Mouse (Mus musculus) T-cell, adult 66 days (primary cell): ENCODE measurements around the gene Ccdc74a. TPM values are rescaled to one million over a fixed set of nuclear protein-coding genes. Genes with fewer than 3 reads are reported as not detected.

ENCODE experiments used
- total RNA-seq, 2 experiments: library from RNA; stranded (reverse); gene quantifications; 3 replicates in 1 of 2; 4 replicates in 1 of 2; pipeline ENCODE4 v1.2.4; 2023

Gene Ccdc74a
- total RNA-seq = 1 to 10 TPM in 1 of 2 experiments, not detected in 1; 1.3 TPM

GRCm38 (mm10) chr16:17646310-17647114 lies at the start of gene Ccdc74a:
Gene Ccdc74a, plus strand, starts transcription at chr16:17646470.

DNA sequence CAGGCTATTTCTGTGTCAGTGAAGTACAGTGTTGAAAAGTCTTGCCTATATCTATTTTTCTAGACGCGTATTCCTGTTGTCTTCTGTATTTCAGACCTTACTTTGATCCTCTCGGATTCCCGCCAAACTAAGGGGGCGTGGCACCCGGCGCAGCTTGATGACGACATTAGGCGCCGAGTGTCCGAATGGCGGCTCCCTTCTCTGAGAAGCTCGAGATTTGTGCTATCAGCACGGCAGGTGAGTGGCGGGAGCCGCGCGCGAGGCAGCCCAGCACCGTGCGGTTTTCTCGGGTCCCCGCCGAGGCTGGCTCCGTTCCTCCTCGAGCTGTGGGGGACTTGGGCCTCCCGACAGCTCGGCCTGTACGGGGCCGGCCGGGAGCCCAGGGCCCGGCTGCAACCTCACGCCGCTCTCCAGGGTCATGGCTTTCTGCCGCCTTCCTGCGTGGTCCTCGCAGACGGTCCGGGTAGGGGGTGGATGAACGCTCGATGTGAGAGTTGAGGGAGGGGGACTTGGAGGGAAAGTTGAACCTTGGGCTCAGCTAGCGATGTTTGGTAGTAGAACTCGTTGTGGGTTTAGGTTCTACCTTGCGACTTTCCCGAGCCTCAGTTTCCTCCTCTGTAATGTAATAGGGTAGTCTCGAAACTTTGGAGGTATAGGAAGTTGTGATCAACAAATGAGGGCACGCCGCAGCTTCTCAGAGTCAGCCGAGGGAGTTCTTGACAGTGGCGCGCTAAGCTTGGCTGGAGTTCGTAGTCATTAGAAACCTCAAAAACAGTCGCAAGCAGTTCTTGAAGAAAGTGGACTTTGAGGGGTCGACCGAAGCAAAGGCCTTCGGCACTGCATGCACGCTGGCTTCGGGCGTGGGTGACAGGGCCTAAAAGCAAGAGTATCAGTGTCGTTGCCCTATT lies 26.8 kb upstream of the Ccdc74a start, which contains the start of gene Smpd4:
TSS of gene Smpd4 (plus strand) at position 157 of the 908 bp plus-strand sequence.

Other genes starting within 250 kb of the Ccdc74a start
- 10 to 100 TPM; 18.6 to 23.2 TPM for gene Snap29, start 240.5 kb upstream of the Ccdc74a start, total RNA-seq
- 100 to 1,000 TPM; 120 to 132 TPM for gene Pi4ka, start 240.2 kb upstream of the Ccdc74a start, total RNA-seq
- 10 to 100 TPM; 51.8 to 59.1 TPM for gene Crkl, start 194.5 kb upstream of the Ccdc74a start, total RNA-seq
- gene Aifm3, start 156.9 kb upstream of the Ccdc74a start, total RNA-seq = not detected
- gene Lztr1, start 137.8 kb upstream of the Ccdc74a start, total RNA-seq = 10 to 100 TPM; 79.2 to 84.3 TPM
- 10 to 100 TPM; 36.6 to 37.3 TPM for gene Thap7, start 115.3 kb upstream of the Ccdc74a start, total RNA-seq
- not detected for gene Lrrc74b, start 85.2 kb upstream of the Ccdc74a start, total RNA-seq
- not detected for gene P2rx6, start 84.6 kb upstream of the Ccdc74a start, total RNA-seq
- gene Slc7a4, start 63.3 kb upstream of the Ccdc74a start, total RNA-seq = under 1 TPM in 1 of 2 experiments, not detected in 1; 0.77 TPM
- gene Smpd4, start 27.1 kb upstream of the Ccdc74a start, total RNA-seq = 10 to 100 TPM; 52.6 to 55.9 TPM
- gene Med15, start 86.4 kb downstream of the Ccdc74a start, total RNA-seq = 100 to 1,000 TPM; 145 to 163 TPM
- 10 to 100 TPM; 19.5 to 22.0 TPM for gene Klhl22, start 113.1 kb downstream of the Ccdc74a start, total RNA-seq
- 1 to 10 TPM in 1 of 2 experiments, not detected in 1; 1.1 TPM for gene Scarf2, start 150.8 kb downstream of the Ccdc74a start, total RNA-seq
- gene B830017H08Rik, start 186.7 kb downstream of the Ccdc74a start, total RNA-seq = not detected
- gene Car15, start 191.9 kb downstream of the Ccdc74a start, total RNA-seq = 10 to 100 TPM; 19.0 to 21.9 TPM
- 1 to 10 TPM; 5.5 to 5.7 TPM for gene Gm20518, start 245.2 kb downstream of the Ccdc74a start, total RNA-seq
- not detected for gene Tssk1, start 247.8 kb downstream of the Ccdc74a start, total RNA-seq